Mouse (Mus musculus) heart, postnatal 10 days (tissue): ENCODE measurements around the gene Sv2a. TPM values are rescaled to one million over a fixed set of nuclear protein-coding genes. Genes with fewer than 3 reads are reported as not detected.

Experiments used
- DNase-seq, 2 experiments: peaks; one replicate each; pipeline ENCODE4 v3.0.0; 2021
- intact Hi-C: fragments of 180-260 bp; cut with DNase I; formaldehyde crosslinking; loops from one replicate; pipeline ENCODE4 v1.15.1; 2025
- total RNA-seq, 2 experiments: library from RNA; stranded (reverse); gene quantifications; 2 replicates each; pipeline ENCODE4 v1.2.3; 2021

Gene Sv2a
- total RNA-seq, 2 experiments from 2014 or later, result 13.7 to 14.0 TPM

GRCm38 (mm10) chr3:96219191-96219641, 38.3 kb downstream of the Sv2a start:
- intact Hi-C loops, result loop anchor here (5.0 kb wide), 1 partner anchor 152 kb away; no protein-coding TSS in a partner anchor
- peak; percentile 53 to 64 for DNase-seq

GRCm38 (mm10) chr3:96219661-96220130, 38.7 kb downstream of the Sv2a start, which contains the start of the genes Bola1 and Hist2h2ab:
Gene Bola1, minus strand, starts transcription at chr3:96219709.
Gene Hist2h2ab, plus strand, starts transcription at chr3:96219865.
- DNase-seq, result peak; percentile 85 to 88
- intact Hi-C loops, result loop anchor here (2.0 to 5.0 kb wide), 2 partner anchors 45 to 152 kb away; no protein-coding TSS in a partner anchor

GRCm38 (mm10) chr3:96220131-96220764, 39.3 kb downstream of the Sv2a start:
- peak in 1 of 2 experiments; percentile 42 for DNase-seq
- intact Hi-C loops, result loop anchor here (2.0 kb wide), 1 partner anchor 45 kb away; no protein-coding TSS in a partner anchor

- intact Hi-C loops, result loop anchor here (2.0 kb wide), 1 partner anchor 46 kb away; no protein-coding TSS in a partner anchor
- DNase-seq, result peak; percentile 91 to 93
Measured at GRCm38 (mm10) chr3:96220765-96221639, 40.1 kb downstream of the Sv2a start, which contains the start of the genes Hist2h2ac and Hist2h2be. Gene Hist2h2ac, minus strand, starts transcription at chr3:96220880. Gene Hist2h2be, plus strand, starts transcription at chr3:96221119.

GRCm38 (mm10) chr3:96221640-96222038, 40.7 kb downstream of the Sv2a start:
- no peak for DNase-seq

GRCm38 (mm10) chr3:96222774-96223173, 41.8 kb downstream of the Sv2a start:
- no peak for DNase-seq
- intact Hi-C loops, result loop anchor here (2.0 kb wide), 1 partner anchor 14 kb away; no protein-coding TSS in a partner anchor

More at GRCm38 (mm10) chr3:96221640-96222038, 40.7 kb downstream of the Sv2a start:
- intact Hi-C loops, result loop anchor here (2.0 kb wide), 2 partner anchors 15 to 47 kb away; no protein-coding TSS in a partner anchor

GRCm38 (mm10) chr3:96225421-96225820, 44.5 kb downstream of the Sv2a start:
- no peak for DNase-seq
- intact Hi-C loops, result no loop called here

- DNase-seq, result no peak
- intact Hi-C loops, result no loop called here
Measured at GRCm38 (mm10) chr3:96226695-96227648, 46.0 kb downstream of the Sv2a start.

- intact Hi-C loops, result no loop called here
Measured at GRCm38 (mm10) chr3:96228828-96229227, 47.9 kb downstream of the Sv2a start.

GRCm38 (mm10) chr3:96230404-96230803, 49.5 kb downstream of the Sv2a start:
- intact Hi-C loops, result no loop called here
- DNase-seq, result no peak

More at GRCm38 (mm10) chr3:96228828-96229227, 47.9 kb downstream of the Sv2a start:
- no peak for DNase-seq

GRCm38 (mm10) chr3:96230910-96231757, 50.2 kb downstream of the Sv2a start:
- intact Hi-C loops, result no loop called here
- DNase-seq, result no peak

GRCm38 (mm10) chr3:96231758-96232120, 50.8 kb downstream of the Sv2a start:
- no peak for DNase-seq
- intact Hi-C loops, result no loop called here

- intact Hi-C loops, result no loop called here
- no peak for DNase-seq
Measured at GRCm38 (mm10) chr3:96234914-96235313, 54.0 kb downstream of the Sv2a start.

- intact Hi-C loops, result loop anchor here (2.0 kb wide), 1 partner anchor 13 kb away; no protein-coding TSS in a partner anchor
- DNase-seq, result no peak
Measured at GRCm38 (mm10) chr3:96235836-96236235, 54.9 kb downstream of the Sv2a start.

- intact Hi-C loops, result loop anchor here (2.0 kb wide), 1 partner anchor 14 kb away; no protein-coding TSS in a partner anchor
Measured at GRCm38 (mm10) chr3:96236834-96237334, 55.9 kb downstream of the Sv2a start.

GRCm38 (mm10) chr3:96237335-96237903, 56.5 kb downstream of the Sv2a start:
- DNase-seq, result no peak
- intact Hi-C loops, result loop anchor here (2.0 kb wide), 1 partner anchor 15 kb away; no protein-coding TSS in a partner anchor

More at GRCm38 (mm10) chr3:96236834-96237334, 55.9 kb downstream of the Sv2a start:
- no peak for DNase-seq

GRCm38 (mm10) chr3:96237904-96238511, 57.1 kb downstream of the Sv2a start:
- no peak for DNase-seq
- intact Hi-C loops, result loop anchor here (2.0 kb wide), 1 partner anchor 15 kb away; no protein-coding TSS in a partner anchor
